ENCODE assay signal across 20 mouse cellular contexts in the genomic region with DNA sequence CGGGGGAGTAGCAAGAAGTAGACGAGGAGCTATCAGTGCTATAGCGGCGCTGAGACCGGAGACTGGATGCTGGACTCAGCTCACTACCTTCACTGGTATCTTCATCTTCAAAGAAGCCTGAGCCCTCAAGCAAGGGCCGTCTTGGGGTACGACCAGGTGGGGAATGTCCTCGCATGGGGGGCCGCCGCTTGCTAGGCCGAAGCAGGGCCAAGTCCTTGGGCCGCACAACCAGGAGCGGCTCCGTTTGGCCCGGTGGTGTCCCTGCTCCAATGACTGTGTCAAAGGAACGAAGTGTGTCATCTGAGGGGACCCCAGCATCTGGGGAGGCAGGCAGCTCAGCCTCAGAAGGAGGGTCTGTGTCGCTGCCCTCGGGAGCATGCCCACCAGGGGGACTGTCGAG. TPM values are rescaled to one million over a fixed set of nuclear protein-coding genes. Genes with fewer than 3 reads are reported as not detected.
DNase-seq lines count a peak whose midpoint lies in the region; ATAC-seq and TF ChIP-seq lines count a peak whose summit lies in the region.
"Had no signal": no experiment of that assay in that cellular context is flagged by ENCODE, and none has a peak within 500 bp of the region (broad histone marks: within the 10 kb centered on the region; RNA-seq: fewer than 3 reads in every experiment).

No protein-coding gene starts in this region.

- no peaks in the 10 kb centered on the region for H3K9me3 ChIP-seq in hindbrain, embryonic 13.5 days
- no peaks in the 10 kb centered on the region for H3K9me3 ChIP-seq in hindbrain, postnatal 0 days (ENCODE audit: low read length)
- no peaks in the 10 kb centered on the region for H3K9me3 ChIP-seq in midbrain, embryonic 10.5 days (replicated peaks)
- H3K9me3 ChIP-seq in midbrain, embryonic 13.5 days = no peaks in the 10 kb centered on the region
- H3K9me3 ChIP-seq in embryonic facial prominence, embryonic 10.5 days = no peaks in the 10 kb centered on the region
- H3K9me3 ChIP-seq: forebrain, embryonic 15.5 days; G1E; heart, embryonic 10.5 days had no signal

- DNase-seq in hindbrain, postnatal 0 days (ENCODE audit: low spot score) = no peak
- DNase-seq in midbrain, embryonic 10.5 days (ENCODE audit: low spot score) = no peak
- no peak for DNase-seq in embryonic facial prominence, embryonic 10.5 days (ENCODE audit: low spot score)
- no peak for DNase-seq in adrenal gland, adult 2 months
- DNase-seq: adrenal gland, postnatal 25 days; cerebellum, adult 2 months; cerebellum, postnatal 10 days; gastrocnemius, postnatal 36 days; heart, adult 18-20 months; heart, postnatal 10 days had no signal

- WGBS in hindbrain, embryonic 13.5 days = 94% methylated on average over 19 of the region's 19 CpGs
- WGBS in hindbrain, postnatal 0 days = 94% methylated on average over 19 of the region's 19 CpGs
- WGBS in midbrain, embryonic 10.5 days = 95% methylated on average over 19 of the region's 19 CpGs
- WGBS in midbrain, embryonic 13.5 days = 95% methylated on average over 19 of the region's 19 CpGs
- 94% methylated on average over 19 of the region's 19 CpGs for WGBS in embryonic facial prominence, embryonic 10.5 days

- no peak overlapping the region for H3K27ac ChIP-seq in hindbrain, embryonic 13.5 days
- no peak overlapping the region for H3K27ac ChIP-seq in hindbrain, postnatal 0 days
- no peak overlapping the region for H3K27ac ChIP-seq in midbrain, embryonic 10.5 days (replicated peaks)
- no peak overlapping the region for H3K27ac ChIP-seq in midbrain, embryonic 13.5 days
- no peak overlapping the region for H3K27ac ChIP-seq in embryonic facial prominence, embryonic 10.5 days (replicated peaks)
- H3K27ac ChIP-seq: forebrain, embryonic 15.5 days had no signal

- H3K4me2 ChIP-seq in hindbrain, embryonic 13.5 days = no peak overlapping the region
- H3K4me2 ChIP-seq in hindbrain, postnatal 0 days (ENCODE audit: low read depth, low read length) = no peak overlapping the region
- no peak overlapping the region for H3K4me2 ChIP-seq in midbrain, embryonic 13.5 days (replicated peaks)
- H3K4me2 ChIP-seq: forebrain, embryonic 15.5 days had no signal

- 0 out of 2 replicates have a peak overlapping the region, but pooled peaks have one; percentile 13 for H3K9ac ChIP-seq in hindbrain, embryonic 13.5 days
- no peak overlapping the region for H3K9ac ChIP-seq in hindbrain, postnatal 0 days (replicated peaks; ENCODE audit: low read length)
- no peak overlapping the region for H3K9ac ChIP-seq in midbrain, embryonic 13.5 days (replicated peaks)
- H3K9ac ChIP-seq: forebrain, embryonic 15.5 days had no signal

- H3K4me3 ChIP-seq in hindbrain, embryonic 13.5 days = no peak overlapping the region
- H3K4me3 ChIP-seq in hindbrain, postnatal 0 days (ENCODE audit: low read length) = no peak overlapping the region
- H3K4me3 ChIP-seq in midbrain, embryonic 10.5 days = peak overlapping the region; percentile 18; the same call in 1 of the 2 replicates
- H3K4me3 ChIP-seq in midbrain, embryonic 13.5 days (replicated peaks) = no peak overlapping the region
- peak overlapping the region; percentile 19 for H3K4me3 ChIP-seq in embryonic facial prominence, embryonic 10.5 days
- H3K4me3 ChIP-seq: forebrain, embryonic 15.5 days; heart, embryonic 10.5 days had no signal

- no peak for ATAC-seq in hindbrain, embryonic 13.5 days (ENCODE audit: low FRiP score)
- no peak for ATAC-seq in hindbrain, postnatal 0 days
- no peak for ATAC-seq in midbrain, embryonic 13.5 days
- ATAC-seq: forebrain, embryonic 15.5 days; hindbrain, embryonic 16.5 days had no signal

- no peaks in the 10 kb centered on the region for H3K27me3 ChIP-seq in hindbrain, embryonic 13.5 days
- H3K27me3 ChIP-seq in hindbrain, postnatal 0 days (ENCODE audit: insufficient read depth, low read length) = no peaks in the 10 kb centered on the region
- no peaks in the 10 kb centered on the region for H3K27me3 ChIP-seq in midbrain, embryonic 10.5 days (ENCODE audit: low read depth, poor library complexity, severe bottlenecking)
- no peaks in the 10 kb centered on the region for H3K27me3 ChIP-seq in midbrain, embryonic 13.5 days
- H3K27me3 ChIP-seq in embryonic facial prominence, embryonic 10.5 days (replicated peaks; ENCODE audit: low read depth, poor library complexity, severe bottlenecking) = no peaks in the 10 kb centered on the region
- H3K27me3 ChIP-seq: forebrain, embryonic 15.5 days had no signal

- peaks cover 25% of the 10 kb centered on the region for H3K4me1 ChIP-seq in hindbrain, embryonic 13.5 days (replicated peaks)
- peaks cover 14% of the 10 kb centered on the region for H3K4me1 ChIP-seq in hindbrain, postnatal 0 days (ENCODE audit: insufficient read depth, low read length)
- peaks cover 27% of the 10 kb centered on the region for H3K4me1 ChIP-seq in midbrain, embryonic 10.5 days
- peaks cover 25% of the 10 kb centered on the region for H3K4me1 ChIP-seq in midbrain, embryonic 13.5 days (replicated peaks)
- peaks cover 20% of the 10 kb centered on the region for H3K4me1 ChIP-seq in embryonic facial prominence, embryonic 10.5 days

- peaks cover 68% of the 10 kb centered on the region for H3K36me3 ChIP-seq in hindbrain, embryonic 13.5 days
- peaks cover 56% of the 10 kb centered on the region for H3K36me3 ChIP-seq in hindbrain, postnatal 0 days (ENCODE audit: insufficient read depth, low read length)
- peaks cover 69% of the 10 kb centered on the region for H3K36me3 ChIP-seq in midbrain, embryonic 10.5 days
- peaks cover 68% of the 10 kb centered on the region for H3K36me3 ChIP-seq in midbrain, embryonic 13.5 days
- peaks cover 72% of the 10 kb centered on the region for H3K36me3 ChIP-seq in embryonic facial prominence, embryonic 10.5 days (replicated peaks)

- TF ChIP-seq CTCF in hindbrain, postnatal 0 days (IDR thresholded peaks at IDR 0.05; ENCODE audit: low read depth) = no peak

RNA-seq across cellular contexts. Expression of a gene that starts 3.1 kb away (rescaled TPM):
- polyA plus RNA-seq in hindbrain, embryonic 13.5 days (2015; fragmentation: Nextera tagmentation; extraction: Ambion mirVana) = 11.6 and 14.4 TPM in 2 replicates
- total RNA-seq in hindbrain, postnatal 0 days (2014; rRNA removed) = 20.6 and 20.7 TPM in 2 replicates
- 10.0 and 10.7 TPM in 2 replicates for polyA plus RNA-seq in hindbrain, postnatal 0 days (2015; fragmentation: Nextera tagmentation; extraction: Ambion mirVana)
- polyA plus RNA-seq in midbrain, embryonic 10.5 days (2016; fragmentation: Nextera tagmentation; extraction: Ambion mirVana) = 28.7 and 29.9 TPM in 2 replicates
- polyA plus RNA-seq in midbrain, embryonic 13.5 days (2015; fragmentation: Nextera tagmentation; extraction: Ambion mirVana) = 11.4 and 15.1 TPM in 2 replicates
- 32.1 and 34.0 TPM in 2 replicates for polyA plus RNA-seq in embryonic facial prominence, embryonic 10.5 days (2016; fragmentation: Nextera tagmentation; extraction: Ambion mirVana)
- total RNA-seq in adrenal gland, adult 2 months (2021) = 10 to 100 TPM; 42.6 to 44.2 TPM
- 102 and 104 TPM in 2 replicates for polyA plus RNA-seq in adrenal gland, adult 2 months (2012; rRNA removed)

RNA-seq across cellular contexts. Expression of a gene that starts 3.3 kb away (rescaled TPM):
- polyA plus RNA-seq in hindbrain, embryonic 13.5 days (2015; fragmentation: Nextera tagmentation; extraction: Ambion mirVana) = 21.3 and 24.4 TPM in 2 replicates
- 75.1 and 97.0 TPM in 2 replicates for total RNA-seq in hindbrain, postnatal 0 days (2014; rRNA removed)
- 16.8 and 17.2 TPM in 2 replicates for polyA plus RNA-seq in hindbrain, postnatal 0 days (2015; fragmentation: Nextera tagmentation; extraction: Ambion mirVana)
- polyA plus RNA-seq in midbrain, embryonic 10.5 days (2016; fragmentation: Nextera tagmentation; extraction: Ambion mirVana) = 22.8 and 25.6 TPM in 2 replicates
- 25.6 and 29.1 TPM in 2 replicates for polyA plus RNA-seq in midbrain, embryonic 13.5 days (2015; fragmentation: Nextera tagmentation; extraction: Ambion mirVana)
- 30.3 and 30.6 TPM in 2 replicates for polyA plus RNA-seq in embryonic facial prominence, embryonic 10.5 days (2016; fragmentation: Nextera tagmentation; extraction: Ambion mirVana)
- total RNA-seq in adrenal gland, adult 2 months (2021) = 10 to 100 TPM; 88.9 to 90.8 TPM
- 330 and 358 TPM in 2 replicates for polyA plus RNA-seq in adrenal gland, adult 2 months (2012; rRNA removed)

RNA-seq across cellular contexts. Expression of a gene that starts 18.7 kb away (rescaled TPM):
- polyA plus RNA-seq in hindbrain, embryonic 13.5 days (2015; fragmentation: Nextera tagmentation; extraction: Ambion mirVana) = 0.44 and 0.63 TPM in 2 replicates
- total RNA-seq in hindbrain, postnatal 0 days (2014; rRNA removed) = not detected in 2 replicates
- polyA plus RNA-seq in hindbrain, postnatal 0 days (2015; fragmentation: Nextera tagmentation; extraction: Ambion mirVana) = 0.19 and 0.61 TPM in 2 replicates
- 0.20 TPM in 1 of 2 replicates, not detected in the other for polyA plus RNA-seq in midbrain, embryonic 10.5 days (2016; fragmentation: Nextera tagmentation; extraction: Ambion mirVana)
- polyA plus RNA-seq in midbrain, embryonic 13.5 days (2015; fragmentation: Nextera tagmentation; extraction: Ambion mirVana) = 0.15 TPM in 1 of 2 replicates, not detected in the other
- 0.19 and 0.23 TPM in 2 replicates for polyA plus RNA-seq in embryonic facial prominence, embryonic 10.5 days (2016; fragmentation: Nextera tagmentation; extraction: Ambion mirVana)
- not detected for total RNA-seq in adrenal gland, adult 2 months (2021)
- polyA plus RNA-seq in adrenal gland, adult 2 months (2012; rRNA removed) = not detected in 2 replicates
- total RNA-seq: adrenal gland, postnatal 25 days; G1E; gastrocnemius, adult 8-10 months; gastrocnemius, postnatal 36 days; heart, adult 18-20 months; heart, postnatal 10 days; hematopoietic stem cell, adult 5-6 weeks had no signal
- polyA plus RNA-seq: embryonic facial prominence, embryonic 11.5 days; forebrain, embryonic 11.5 days; heart, embryonic 10.5 days; hindbrain, embryonic 16.5 days had no signal

RNA-seq across cellular contexts. Expression of a gene that starts 21.9 kb away (rescaled TPM):
- 15.0 and 15.4 TPM in 2 replicates for polyA plus RNA-seq in hindbrain, embryonic 13.5 days (2015; fragmentation: Nextera tagmentation; extraction: Ambion mirVana)
- total RNA-seq in hindbrain, postnatal 0 days (2014; rRNA removed) = 25.6 and 43.2 TPM in 2 replicates
- polyA plus RNA-seq in hindbrain, postnatal 0 days (2015; fragmentation: Nextera tagmentation; extraction: Ambion mirVana) = 18.7 and 18.8 TPM in 2 replicates
- 22.3 and 22.9 TPM in 2 replicates for polyA plus RNA-seq in midbrain, embryonic 10.5 days (2016; fragmentation: Nextera tagmentation; extraction: Ambion mirVana)
- polyA plus RNA-seq in midbrain, embryonic 13.5 days (2015; fragmentation: Nextera tagmentation; extraction: Ambion mirVana) = 10.8 and 14.1 TPM in 2 replicates
- 28.7 and 31.2 TPM in 2 replicates for polyA plus RNA-seq in embryonic facial prominence, embryonic 10.5 days (2016; fragmentation: Nextera tagmentation; extraction: Ambion mirVana)
- 10 to 100 TPM; 39.8 to 62.1 TPM for total RNA-seq in adrenal gland, adult 2 months (2021)
- 165 and 177 TPM in 2 replicates for polyA plus RNA-seq in adrenal gland, adult 2 months (2012; rRNA removed)

RNA-seq across cellular contexts. Expression of a gene that starts 40.7 kb away (rescaled TPM):
- 6.7 and 10.1 TPM in 2 replicates for polyA plus RNA-seq in hindbrain, embryonic 13.5 days (2015; fragmentation: Nextera tagmentation; extraction: Ambion mirVana)
- total RNA-seq in hindbrain, postnatal 0 days (2014; rRNA removed) = 16.6 and 19.7 TPM in 2 replicates
- polyA plus RNA-seq in hindbrain, postnatal 0 days (2015; fragmentation: Nextera tagmentation; extraction: Ambion mirVana) = 40.0 and 43.0 TPM in 2 replicates
- polyA plus RNA-seq in midbrain, embryonic 10.5 days (2016; fragmentation: Nextera tagmentation; extraction: Ambion mirVana) = 9.3 and 9.5 TPM in 2 replicates
- 8.9 and 10.5 TPM in 2 replicates for polyA plus RNA-seq in midbrain, embryonic 13.5 days (2015; fragmentation: Nextera tagmentation; extraction: Ambion mirVana)
- 7.9 and 8.0 TPM in 2 replicates for polyA plus RNA-seq in embryonic facial prominence, embryonic 10.5 days (2016; fragmentation: Nextera tagmentation; extraction: Ambion mirVana)
- 10 to 100 TPM; 30.3 to 31.6 TPM for total RNA-seq in adrenal gland, adult 2 months (2021)
- 47.6 and 49.2 TPM in 2 replicates for polyA plus RNA-seq in adrenal gland, adult 2 months (2012; rRNA removed)

Comparison
In these comparisons a context has a peak if more than half of its experiments do, and no peak if none do; other contexts are left out.
1. H3K4me3 ChIP-seq: peak in midbrain, embryonic 10.5 days (single experiment) and embryonic facial prominence, embryonic 10.5 days (single experiment); none in hindbrain, embryonic 13.5 days (single experiment), hindbrain, postnatal 0 days (single experiment) and midbrain, embryonic 13.5 days (single experiment).
2. RNA of a gene that starts 3.3 kb away (polyA plus RNA-seq): 330 to 358 TPM in adrenal gland, adult 2 months; 30.3 to 30.6 TPM in embryonic facial prominence, embryonic 10.5 days, 25.6 to 29.1 TPM in midbrain, embryonic 13.5 days, 22.8 to 25.6 TPM in midbrain, embryonic 10.5 days, 21.3 to 24.4 TPM in hindbrain, embryonic 13.5 days and 16.8 to 17.2 TPM in hindbrain, postnatal 0 days; every median in the first group is over 10 times any median in the second.